Mouse (Mus musculus) MEL (cell line): ENCODE data around the gene Paxbp1. TPM values are rescaled to one million over a fixed set of nuclear protein-coding genes. Genes with fewer than 3 reads are reported as not detected.

Source experiments
- DNase-seq: peaks from one replicate; pipeline ENCODE4 v3.0.0; 2011; ENCODE audit warnings: low read depth, low spot score
- H3K27ac ChIP-seq: 2 replicates; pipeline ENCODE4 v1.5.1; 2012; ENCODE audit warnings: low read depth, mild to moderate bottlenecking, control low read depth, low read length, moderate library complexity; ENCODE audit not compliant: control insufficient read depth
- H3K27me3 ChIP-seq, 2 experiments: fragments of 150-350 bp in 1 of 2; sonication (generic) in 1 of 2; 2 replicates each; pipeline ENCODE4 v1.6.1; 2012; ENCODE audit warnings: low read length in 2 of 2, mild to moderate bottlenecking in 2 of 2, improper control_type of control experiment in 1 of 2, moderate library complexity in 1 of 2; ENCODE audit not compliant: insufficient read depth in 2 of 2, control insufficient read depth in 1 of 2
- H3K36me3 ChIP-seq, 2 experiments: 2 replicates each; pipeline ENCODE4 v1.6.1; 2012 to 2014; ENCODE audit warnings: low read length in 2 of 2, improper control_type of control experiment in 1 of 2, inconsistent platforms in 1 of 2, mild to moderate bottlenecking in 1 of 2; ENCODE audit not compliant: insufficient read depth in 2 of 2, control insufficient read depth in 1 of 2
- H3K4me1 ChIP-seq, 2 experiments: fragments of 150-350 bp in 1 of 2; sonication (generic) in 1 of 2; 2 replicates each; pipeline ENCODE4 v1.6.1; 2012; ENCODE audit warnings: low read length in 2 of 2, improper control_type of control experiment in 1 of 2, mild to moderate bottlenecking in 1 of 2; ENCODE audit not compliant: insufficient read depth in 2 of 2, control insufficient read depth in 1 of 2
- H3K4me3 ChIP-seq, 2 experiments: fragments of 150-350 bp in 1 of 2; sonication (generic) in 1 of 2; 2 replicates each; pipeline ENCODE4 v1.5.1; 2012; ENCODE audit warnings: low read depth in 2 of 2, low read length in 2 of 2, mild to moderate bottlenecking in 2 of 2, moderate library complexity in 2 of 2, control low read depth in 1 of 2, improper control_type of control experiment in 1 of 2; ENCODE audit not compliant: control insufficient read depth in 1 of 2, insufficient read depth in 1 of 2
- H3K79me2 ChIP-seq: 2 replicates; pipeline ENCODE4 v1.6.1; 2012; ENCODE audit warnings: mild to moderate bottlenecking, low read length, moderate library complexity; ENCODE audit not compliant: control insufficient read depth, poor library complexity, insufficient read depth
- H3K9ac ChIP-seq: 2 replicates; pipeline ENCODE4 v1.6.1; 2012; ENCODE audit warnings: low read depth, mild to moderate bottlenecking, control low read depth, low read length, moderate library complexity; ENCODE audit not compliant: control insufficient read depth, poor library complexity, severe bottlenecking
- H3K9me3 ChIP-seq: fragments of 150-350 bp; sonication (generic); replicated peaks from 2 replicates; pipeline ENCODE4 v1.6.1; 2012; ENCODE audit warnings: mild to moderate bottlenecking, low read length, improper control_type of control experiment, moderate library complexity; ENCODE audit not compliant: insufficient read depth
- BHLHE40 ChIP-seq: IDR thresholded peaks from 2 replicates; pipeline ENCODE4 v1.6.1; 2012; ENCODE audit warnings: low read depth, mild to moderate bottlenecking, inconsistent platforms, low read length, improper control_type of control experiment, borderline replicate concordance
- CHD1 ChIP-seq: IDR thresholded peaks from 2 replicates; pipeline ENCODE4 v1.6.1; 2012; ENCODE audit warnings: low read depth, mild to moderate bottlenecking, inconsistent platforms, low read length, improper control_type of control experiment
- CHD2 ChIP-seq: IDR thresholded peaks from 2 replicates; pipeline ENCODE4 v1.6.1; 2011; ENCODE audit warnings: low read length, improper control_type of control experiment
- E2F4 ChIP-seq: IDR thresholded peaks from 2 replicates; pipeline ENCODE4 v1.6.1; 2011; ENCODE audit warnings: low read depth, low read length, improper control_type of control experiment, borderline replicate concordance
- ETS1 ChIP-seq: IDR thresholded peaks from 2 replicates; pipeline ENCODE4 v1.6.1; 2012; ENCODE audit warnings: low read depth, mild to moderate bottlenecking, inconsistent platforms, low read length, improper control_type of control experiment, moderate library complexity
- GABPA ChIP-seq: IDR thresholded peaks from 2 replicates; pipeline ENCODE4 v1.6.1; 2012; ENCODE audit warnings: low read depth, mild to moderate bottlenecking, inconsistent platforms, low read length, improper control_type of control experiment, moderate library complexity
- GATA1 ChIP-seq: IDR thresholded peaks from 2 replicates; pipeline ENCODE4 v1.6.1; 2011; ENCODE audit warnings: low read depth, low read length, improper control_type of control experiment
- JUND ChIP-seq: IDR thresholded peaks from 2 replicates; pipeline ENCODE4 v1.6.1; 2011; ENCODE audit warnings: low read depth, mild to moderate bottlenecking, improper control_type of control experiment, low read length
- KAT2A ChIP-seq: conservative IDR thresholded peaks from 2 replicates; pipeline ENCODE4 v1.6.1; 2012; ENCODE audit warnings: low read depth, low read length, improper control_type of control experiment, inconsistent platforms
- MAFK ChIP-seq: IDR thresholded peaks from 2 replicates; pipeline ENCODE4 v1.6.1; 2011; ENCODE audit warnings: low read depth, mild to moderate bottlenecking, low read length, improper control_type of control experiment, borderline replicate concordance
- MAX ChIP-seq: IDR thresholded peaks from 2 replicates; pipeline ENCODE4 v1.6.1; 2011; ENCODE audit warnings: low read length, improper control_type of control experiment
- MXI1 ChIP-seq: IDR thresholded peaks from 2 replicates; pipeline ENCODE4 v1.6.1; 2011; ENCODE audit warnings: mild to moderate bottlenecking, low read depth, low read length, improper control_type of control experiment
- MYB ChIP-seq: IDR thresholded peaks from 2 replicates; pipeline ENCODE4 v1.6.1; 2011; ENCODE audit warnings: mild to moderate bottlenecking, low read depth, low read length, improper control_type of control experiment
- NELFE ChIP-seq: IDR thresholded peaks from 2 replicates; pipeline ENCODE4 v1.6.1; 2011; ENCODE audit warnings: low read depth, low read length, improper control_type of control experiment
- NRF1 ChIP-seq: IDR thresholded peaks from 2 replicates; pipeline ENCODE4 v1.6.1; 2014; ENCODE audit warnings: low read depth, mild to moderate bottlenecking, inconsistent platforms, low read length, improper control_type of control experiment, moderate library complexity; ENCODE audit not compliant: poor library complexity, insufficient read depth, severe bottlenecking
- POLR2A ChIP-seq, 2 experiments: IDR thresholded peaks; 2 replicates each; pipeline ENCODE4 v1.6.1; 2011 to 2012; ENCODE audit warnings: low read length in 2 of 2, mild to moderate bottlenecking in 2 of 2, control low read depth in 1 of 2, improper control_type of control experiment in 1 of 2, low read depth in 1 of 2, moderate library complexity in 1 of 2; ENCODE audit not compliant: control insufficient read depth in 1 of 2, insufficient read depth in 1 of 2, poor library complexity in 1 of 2
- POLR2AphosphoS2 ChIP-seq: IDR thresholded peaks from 2 replicates; pipeline ENCODE4 v1.6.1; 2011; ENCODE audit warnings: low read length, improper control_type of control experiment
- SMC3 ChIP-seq: IDR thresholded peaks from 2 replicates; pipeline ENCODE4 v1.6.1; 2011; ENCODE audit warnings: low read depth, low read length, improper control_type of control experiment
- TAL1 ChIP-seq: IDR thresholded peaks from 2 replicates; pipeline ENCODE4 v1.6.1; 2012; ENCODE audit warnings: mild to moderate bottlenecking, inconsistent platforms, low read length, moderate library complexity, mixed read lengths
- TBP ChIP-seq: IDR thresholded peaks from 2 replicates; pipeline ENCODE4 v1.8.0; 2011; ENCODE audit warnings: low read depth, low read length, improper control_type of control experiment
- TCF12 ChIP-seq: IDR thresholded peaks from 2 replicates; pipeline ENCODE4 v1.6.1; 2014; ENCODE audit warnings: low read depth, mild to moderate bottlenecking, inconsistent platforms, low read length, improper control_type of control experiment, moderate library complexity
- USF1 ChIP-seq: IDR thresholded peaks from 2 replicates; pipeline ENCODE4 v1.6.1; 2014; ENCODE audit warnings: low read depth, mild to moderate bottlenecking, inconsistent platforms, low read length, improper control_type of control experiment, moderate library complexity
- ZKSCAN1 ChIP-seq: IDR thresholded peaks from 2 replicates; pipeline ENCODE4 v1.6.1; 2012; ENCODE audit warnings: low read depth, mild to moderate bottlenecking, inconsistent platforms, low read length, improper control_type of control experiment, moderate library complexity
- ZMIZ1 ChIP-seq: IDR thresholded peaks from 2 replicates; pipeline ENCODE4 v1.6.1; 2012; ENCODE audit warnings: low read depth, mild to moderate bottlenecking, inconsistent platforms, low read length, improper control_type of control experiment, moderate library complexity
- polyA plus RNA-seq, 2 experiments: library from polyadenylated mRNA; stranded (reverse) in 1 of 2; unstranded in 1 of 2; fragments of >175 nt in 1 of 2; fragments of >200 nt in 1 of 2; gene quantifications; 2 replicates each; pipeline versions ENCODE4 v1.2.1 to v1.2.4; 2012; ENCODE audit warnings: low replicate concordance in 2 of 2, low read depth in 1 of 2; ENCODE audit not compliant: insufficient read length in 2 of 2, insufficient read depth in 1 of 2, missing spikeins in 1 of 2
- total RNA-seq: library from RNA; depleted of rRNA; stranded (reverse); fragments of 300-350 nt; gene quantifications from 2 replicates; pipeline ENCODE4 v1.2.3, GENCODE M21; 2012

Paxbp1 gene
- total and polyA plus RNA-seq, 3 experiments: 23.8 to 49.6 TPM; not detected in 1

DNA sequence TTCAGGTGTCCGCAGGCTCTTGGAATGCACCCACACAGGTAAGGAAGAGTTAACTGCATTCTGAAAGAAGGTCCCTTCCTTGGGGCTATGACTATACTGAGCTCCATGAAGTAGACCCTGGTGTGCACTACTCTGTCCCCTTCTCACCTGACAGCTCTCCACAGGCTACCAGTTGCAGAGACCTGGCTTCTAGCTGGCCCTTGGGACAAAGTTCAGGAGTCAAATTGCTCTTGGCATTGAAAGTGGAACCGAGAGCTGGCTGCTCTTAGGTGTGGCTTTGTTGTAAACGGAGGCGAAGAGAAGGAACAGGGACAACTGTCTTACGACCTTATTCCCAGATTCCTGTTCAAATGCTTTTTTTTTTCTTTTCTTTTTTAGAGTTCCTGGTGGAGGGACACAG, 10.8 kb upstream of the Paxbp1 start:
- Histone ChIP-seq H3K36me3 (peaks cover 0 to 3% of the 10 kb centered on the region in 2 experiments; a peak in 2 of 4 replicates), H3K4me3 (no peak overlapping the region), H3K4me1 (peaks cover 3 to 16% of the 10 kb centered on the region in 2 experiments), H3K9ac (no peak overlapping the region), H3K27ac (no peak overlapping the region), H3K79me2 (no peaks in the 10 kb centered on the region), H3K9me3 (no peaks in the 10 kb centered on the region), H3K27me3 (no peaks in the 10 kb centered on the region)
- DNase-seq: no peak
- TF ChIP-seq MAX (no peak), E2F4 (no peak), ETS1 (no peak), GABPA (no peak), NELFE (no peak), BHLHE40 (no peak), ZKSCAN1 (no peak), GATA1 (no peak), SMC3 (no peak), ZMIZ1 (no peak), MAFK (no peak), TAL1 (no peak), USF1 (no peak), JUND (no peak), CHD2 (no peak), POLR2A (IDR thresholded peaks at IDR 0.05; ENCODE audit: control insufficient read depth in 1 of 2, insufficient read depth in 1 of 2, low read depth in 1 of 2, low read length in 2 of 2, poor library complexity in 1 of 2) (no peak), NRF1 (no peak), POLR2AphosphoS2 (no peak)

DNA sequence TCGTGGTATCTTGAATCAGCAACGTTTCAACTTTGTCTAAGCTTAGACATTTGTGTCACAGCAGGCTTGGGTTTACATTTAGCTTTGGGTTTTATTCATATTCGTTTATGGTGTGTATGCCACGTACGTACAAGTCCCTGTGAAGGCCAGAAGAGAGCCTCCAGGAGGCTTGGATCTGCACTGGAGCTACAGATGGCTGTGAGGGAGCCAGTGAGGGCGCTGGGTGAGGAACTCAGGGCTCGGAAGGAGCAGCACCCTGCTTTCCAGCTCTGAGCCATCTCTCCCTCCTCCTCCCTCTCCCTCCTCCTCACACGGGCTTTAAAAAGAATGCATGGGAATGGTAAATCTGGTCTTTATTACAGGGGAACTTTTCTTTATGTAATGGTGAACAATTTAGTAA, 9.3 kb upstream of the Paxbp1 start:
- H3K27ac ChIP-seq: no peak overlapping the region
- H3K79me2 ChIP-seq: no peaks in the 10 kb centered on the region
- no peak overlapping the region for H3K9ac ChIP-seq
- DNase-seq: no peak
- peaks cover 0 to 3% of the 10 kb centered on the region in 2 experiments; a peak in 2 of 4 replicates for H3K36me3 ChIP-seq
- H3K9me3 ChIP-seq: no peaks in the 10 kb centered on the region
- peaks cover 3 to 16% of the 10 kb centered on the region in 2 experiments for H3K4me1 ChIP-seq
- H3K4me3 ChIP-seq: no peak overlapping the region
- TF ChIP-seq ZMIZ1 (no peak), ETS1 (no peak), TAL1 (no peak), TCF12 (no peak), KAT2A (no peak), CHD2 (no peak), MXI1 (no peak), ZKSCAN1 (no peak), CHD1 (no peak), MYB (no peak), TBP (no peak), MAX (no peak)
- no peaks in the 10 kb centered on the region for H3K27me3 ChIP-seq
